Mouse (Mus musculus) skeletal muscle tissue, postnatal 0 days (tissue): Measurements from ENCODE around the gene Nus1. TPM values are rescaled to one million over a fixed set of nuclear protein-coding genes. Genes with fewer than 3 reads are reported as not detected.

Source experiments
- polyA plus RNA-seq: library from polyadenylated mRNA; unstranded; fragments of >200 nt; fragmentation: Nextera tagmentation; extraction: Ambion mirVana; gene quantifications from 2 replicates; pipeline ENCODE4 v1.2.1, GENCODE M21; 2015

Gene Nus1
- polyA plus RNA-seq, result 8.1 and 10.7 TPM in 2 replicates

DNA sequence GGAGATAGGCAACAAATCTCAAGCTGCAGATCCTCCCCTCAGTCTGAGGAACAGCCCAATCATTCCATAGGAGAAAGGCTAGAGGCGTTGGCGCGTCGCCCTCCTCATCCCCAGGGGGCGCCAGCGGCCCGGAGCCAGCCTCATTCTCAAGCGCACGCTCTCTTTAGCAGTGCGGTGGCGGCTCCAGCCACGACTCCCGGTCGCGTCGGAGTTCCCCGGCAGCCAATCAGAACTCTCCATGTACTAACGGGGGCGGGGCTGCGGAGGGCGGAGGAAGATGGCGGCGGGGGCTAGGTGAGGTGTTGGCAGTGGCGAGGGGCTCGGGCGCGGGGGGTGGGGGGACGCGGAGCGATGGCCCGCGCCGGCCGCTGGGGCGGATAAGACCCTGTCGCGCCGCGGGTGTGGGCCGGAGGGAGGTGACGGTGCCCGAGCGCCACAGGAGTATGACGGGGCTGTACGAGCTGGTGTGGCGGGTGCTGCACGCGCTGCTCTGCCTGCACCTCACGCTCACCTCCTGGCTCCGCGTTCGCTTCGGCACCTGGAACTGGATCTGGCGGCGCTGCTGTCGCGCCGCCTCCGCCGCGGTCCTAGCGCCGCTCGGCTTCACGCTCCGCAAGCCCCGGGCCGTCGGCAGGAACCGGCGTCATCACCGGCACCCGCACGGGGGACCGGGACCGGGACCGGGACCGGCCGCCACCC lies at the start of gene Nus1:
Gene Nus1 (plus strand): TSS at position 249 of the 699 bp plus-strand sequence.

DNA sequence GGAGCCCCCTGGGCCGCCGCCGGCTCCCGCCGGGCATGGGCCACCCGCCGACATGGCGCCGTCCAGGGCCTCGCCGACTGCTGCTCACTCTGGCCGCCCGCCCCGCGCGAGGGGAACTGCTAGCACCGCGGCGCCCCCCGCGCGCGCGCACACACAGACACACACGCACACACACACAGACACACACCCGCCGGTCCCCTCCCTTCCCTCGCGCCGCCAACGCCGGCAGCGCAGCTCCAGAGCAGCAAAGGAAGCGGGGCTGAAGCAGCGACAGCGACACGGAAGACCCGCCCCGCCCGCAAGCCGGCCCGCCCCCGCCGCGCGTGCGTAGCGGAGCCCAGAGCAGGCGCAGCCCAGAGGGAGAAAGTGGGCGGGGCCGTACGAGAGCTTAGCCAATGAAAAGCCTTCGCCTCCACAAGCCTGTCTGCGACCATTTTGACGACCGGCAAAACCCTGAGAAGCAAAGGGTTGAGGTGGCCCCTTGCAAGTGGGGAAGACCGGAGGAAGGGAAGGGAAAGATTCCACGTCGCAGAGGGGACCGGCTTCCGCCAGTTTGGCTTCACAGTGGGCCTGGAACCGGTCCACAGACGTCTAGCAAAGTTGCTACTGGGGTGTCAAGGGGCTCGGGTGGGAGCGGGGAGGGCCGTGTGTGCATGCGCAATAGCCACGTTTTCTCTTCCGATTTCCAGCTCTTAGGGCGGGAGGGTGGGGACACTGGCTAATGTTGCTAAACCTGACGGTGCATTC lies 35.3 kb upstream of the Nus1 start, which contains the start of gene Gopc:
Gene Gopc (minus strand): TSS at position 280 of the 747 bp plus-strand sequence.

DNA sequence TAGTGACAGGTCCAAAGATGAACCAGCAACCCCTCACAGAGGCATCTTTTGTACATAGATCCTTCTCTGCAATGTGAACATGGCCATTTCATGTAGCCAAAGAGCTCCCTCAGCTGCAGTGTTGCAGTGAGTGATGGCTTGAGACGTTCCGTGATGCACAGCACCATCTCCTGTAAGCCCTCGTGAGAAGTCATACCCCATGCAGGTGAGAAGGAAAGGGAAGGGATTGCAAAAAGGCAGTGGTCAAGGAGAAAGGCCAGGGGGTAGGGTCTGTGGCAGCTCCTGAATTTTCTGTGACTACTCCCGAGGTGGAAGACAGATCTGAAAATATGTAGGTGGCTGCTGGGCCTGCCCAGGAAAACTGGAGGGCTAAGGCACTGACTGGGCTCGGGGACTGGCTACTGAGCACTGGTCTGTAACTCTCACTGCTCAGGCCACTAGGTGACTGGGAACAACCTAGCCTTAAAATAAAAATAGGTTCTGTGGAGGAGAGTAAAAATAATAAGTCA lies 28.4 kb upstream of the Nus1 start, which contains the start of gene Nepn:
Gene Nepn (plus strand): TSS at position 51 of the 509 bp plus-strand sequence.

Other genes starting within 250 kb of the Nus1 start
- 0.04 and 0.08 TPM in 2 replicates for gene Ros1, start 222.3 kb upstream of the Nus1 start, polyA plus RNA-seq
- 3.1 and 4.6 TPM in 2 replicates for gene Dcbld1, start 183.9 kb upstream of the Nus1 start, polyA plus RNA-seq
- gene Gm26741, start 58.8 kb upstream of the Nus1 start, polyA plus RNA-seq, result not detected in 2 replicates
- gene Gopc, start 35.4 kb upstream of the Nus1 start, polyA plus RNA-seq, result 9.5 and 9.6 TPM in 2 replicates
- 0.07 and 0.18 TPM in 2 replicates for gene Nepn, start 28.6 kb upstream of the Nus1 start, polyA plus RNA-seq